Mouse (Mus musculus) right cerebral cortex, postnatal 14 days (tissue): Measurements from ENCODE around the gene Cyp8b1.
A peak's percentile ranks its signal among the peaks of the same experiment; 100 is the strongest.

ENCODE experiments used
- DNase-seq: peaks from one replicate; pipeline ENCODE4 v3.0.0; 2022

Gene Cyp8b1

DNA sequence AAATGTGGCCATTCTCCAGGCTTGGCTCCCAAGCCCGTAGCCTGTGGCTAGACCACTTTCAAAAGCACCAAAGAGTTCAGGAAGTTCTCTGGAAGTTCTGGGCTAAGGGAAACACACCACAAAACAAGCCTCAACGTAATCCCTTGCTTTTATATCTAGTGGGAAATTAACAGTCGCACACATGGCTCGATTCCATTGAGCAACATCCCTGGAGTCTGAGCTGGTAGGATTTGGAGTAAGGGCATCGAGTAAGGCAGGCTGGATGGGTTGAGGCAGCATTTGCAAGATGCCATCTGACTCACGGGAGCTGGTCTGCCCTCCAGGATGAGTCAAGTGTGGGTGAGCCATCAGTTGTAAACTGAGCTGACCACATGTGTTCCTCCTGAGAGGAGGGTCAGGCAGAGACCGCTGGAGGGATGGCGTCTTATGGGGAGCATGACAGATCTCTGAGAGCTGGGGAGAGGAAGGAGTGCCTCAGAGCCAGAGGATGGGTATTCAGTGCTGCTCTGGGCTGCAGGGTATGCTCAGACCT lies 1.8 kb downstream of the Cyp8b1 start:
- DNase-seq, result no peak

DNA sequence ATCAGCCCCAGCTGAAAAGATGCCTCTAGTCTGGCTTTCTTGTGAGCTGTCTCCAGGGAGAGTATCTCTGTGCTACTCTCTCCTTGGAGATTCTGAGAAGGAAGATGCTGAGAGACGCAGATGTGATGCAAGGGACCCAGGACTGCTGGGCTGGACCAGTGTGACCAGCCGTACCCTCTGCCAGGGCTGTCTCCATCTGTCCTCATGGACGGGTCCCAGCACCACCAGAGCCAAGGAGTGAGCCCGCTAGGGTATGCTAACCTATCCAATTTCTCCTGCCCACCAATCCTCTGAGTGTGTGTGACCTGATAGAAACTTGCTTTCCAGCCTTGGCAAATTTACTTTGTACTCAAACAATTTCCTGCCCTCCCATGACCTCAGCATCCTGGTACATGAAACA lies 3.3 kb downstream of the Cyp8b1 start:
- DNase-seq, result no peak

GRCm38 (mm10) chr9:121911196-121911595 lies 4.9 kb downstream of the Cyp8b1 start:
- DNase-seq, result no peak

GRCm38 (mm10) chr9:121909635-121910034 lies 6.5 kb downstream of the Cyp8b1 start:
- DNase-seq, result no peak

DNA sequence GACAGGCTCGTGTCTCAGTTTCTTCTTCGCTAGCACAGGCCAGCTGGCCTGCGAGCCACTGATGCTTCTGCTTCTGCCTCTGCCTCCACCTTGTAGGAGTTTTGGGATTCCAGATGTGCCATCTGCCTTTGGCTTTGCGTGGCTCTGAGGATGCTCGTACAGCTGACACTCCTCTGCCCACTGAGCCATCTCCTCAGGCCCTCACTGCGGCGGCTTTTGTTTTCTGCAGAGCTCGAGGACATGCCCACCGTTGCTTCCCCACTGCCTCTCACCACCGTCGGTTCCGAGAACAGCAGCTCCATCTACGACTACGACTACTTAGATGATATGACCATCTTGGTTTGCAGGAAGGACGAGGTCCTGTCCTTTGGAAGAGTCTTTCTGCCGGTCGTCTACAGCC lies 7.8 kb downstream of the Cyp8b1 start:
- DNase-seq, result no peak

DNA sequence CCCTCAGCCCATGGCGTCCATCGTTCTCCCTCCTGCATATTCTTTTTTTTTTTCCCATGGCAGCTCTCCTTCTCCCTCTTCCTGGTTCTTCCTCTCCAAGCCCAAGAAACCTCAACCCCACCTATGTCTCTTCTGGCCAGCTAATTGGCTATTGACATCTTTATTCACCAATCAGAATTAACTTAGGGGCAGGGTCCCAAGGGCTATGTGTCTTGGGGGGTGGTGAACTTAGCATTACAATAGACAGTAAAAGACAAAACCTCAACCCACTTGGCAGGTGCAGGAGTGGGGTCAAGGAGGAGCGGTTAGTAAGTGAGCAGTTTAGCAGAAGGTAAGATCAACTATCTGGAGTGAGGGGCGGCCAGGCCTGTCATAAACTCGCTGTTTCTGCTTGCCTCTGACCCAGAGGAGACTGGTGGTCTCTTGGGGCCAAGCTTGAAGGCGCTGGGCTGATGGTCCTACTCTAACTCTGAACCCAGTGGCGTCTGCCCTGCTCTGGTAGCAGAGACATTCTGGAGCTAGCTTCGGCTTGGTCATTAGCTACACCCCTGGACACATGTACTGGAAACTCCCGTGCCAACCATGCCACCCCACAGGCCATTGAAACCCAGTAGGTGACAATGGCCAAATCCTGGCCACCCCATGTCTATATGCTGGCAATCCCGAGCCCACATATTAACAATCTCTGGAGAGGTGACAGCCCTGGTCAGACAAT lies 8.6 kb downstream of the Cyp8b1 start:
- no peak for DNase-seq

DNA sequence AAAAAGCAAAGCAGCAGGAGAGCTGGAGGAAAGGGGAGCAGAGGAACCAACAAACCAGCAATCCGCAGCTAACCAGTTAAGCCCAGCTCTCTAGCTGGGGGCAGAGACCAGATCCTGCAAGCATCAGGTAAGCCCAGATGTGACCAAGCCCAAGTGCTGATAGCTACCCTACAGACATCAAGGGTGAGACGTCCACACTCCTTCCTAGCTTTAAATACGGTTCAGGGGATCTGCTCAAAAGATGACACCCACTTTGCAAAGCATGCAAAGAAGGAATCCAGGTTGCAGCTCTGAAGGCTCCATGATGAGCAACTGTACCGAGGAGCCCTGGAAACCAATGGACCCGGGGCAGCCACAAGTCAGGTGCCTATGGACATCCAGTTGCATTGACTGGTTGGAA lies 9.6 kb downstream of the Cyp8b1 start:
- no peak for DNase-seq

GRCm38 (mm10) chr9:121905556-121906185 lies 10.4 kb downstream of the Cyp8b1 start:
- no peak for DNase-seq

DNA sequence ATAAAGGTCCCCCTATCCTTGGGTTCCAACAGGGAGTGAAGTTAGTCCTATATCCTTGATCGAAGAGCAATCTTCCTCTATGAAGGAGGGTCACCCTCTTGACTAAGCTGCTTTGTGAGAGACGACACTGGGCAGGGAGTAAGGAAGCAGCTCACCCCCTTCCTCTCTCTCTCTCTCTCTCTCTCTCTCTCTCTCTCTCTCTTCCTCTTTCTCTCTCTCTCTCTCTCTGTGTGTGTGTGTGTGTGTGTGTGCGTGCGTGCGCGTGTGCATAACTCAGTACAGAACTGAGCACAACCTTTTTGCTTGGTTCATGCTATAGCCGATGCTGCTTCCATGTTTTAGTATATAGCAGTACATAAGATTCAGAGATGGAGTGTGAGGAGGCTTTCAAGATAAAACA lies 11.2 kb downstream of the Cyp8b1 start:
- DNase-seq, result no peak

DNA sequence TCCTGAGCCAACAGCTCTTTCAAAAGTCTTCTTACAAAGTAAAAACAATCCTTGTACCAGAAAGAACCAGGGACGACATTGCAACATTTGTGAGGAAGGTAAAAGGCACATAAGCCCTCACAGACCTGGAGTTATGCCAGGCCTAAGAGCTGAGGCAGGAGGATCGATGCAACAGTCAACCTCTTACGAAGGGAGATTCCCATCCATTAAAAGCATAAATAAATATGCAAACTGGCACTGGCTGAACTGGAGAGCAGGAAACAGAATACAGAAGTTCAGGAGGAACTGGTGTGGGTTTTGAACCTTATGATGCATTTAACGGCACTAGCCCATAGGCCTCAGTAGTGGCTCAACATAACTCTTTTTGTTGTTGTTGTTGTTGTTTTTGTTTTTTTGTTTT lies 11.8 kb downstream of the Cyp8b1 start:
- DNase-seq, result no peak

DNA sequence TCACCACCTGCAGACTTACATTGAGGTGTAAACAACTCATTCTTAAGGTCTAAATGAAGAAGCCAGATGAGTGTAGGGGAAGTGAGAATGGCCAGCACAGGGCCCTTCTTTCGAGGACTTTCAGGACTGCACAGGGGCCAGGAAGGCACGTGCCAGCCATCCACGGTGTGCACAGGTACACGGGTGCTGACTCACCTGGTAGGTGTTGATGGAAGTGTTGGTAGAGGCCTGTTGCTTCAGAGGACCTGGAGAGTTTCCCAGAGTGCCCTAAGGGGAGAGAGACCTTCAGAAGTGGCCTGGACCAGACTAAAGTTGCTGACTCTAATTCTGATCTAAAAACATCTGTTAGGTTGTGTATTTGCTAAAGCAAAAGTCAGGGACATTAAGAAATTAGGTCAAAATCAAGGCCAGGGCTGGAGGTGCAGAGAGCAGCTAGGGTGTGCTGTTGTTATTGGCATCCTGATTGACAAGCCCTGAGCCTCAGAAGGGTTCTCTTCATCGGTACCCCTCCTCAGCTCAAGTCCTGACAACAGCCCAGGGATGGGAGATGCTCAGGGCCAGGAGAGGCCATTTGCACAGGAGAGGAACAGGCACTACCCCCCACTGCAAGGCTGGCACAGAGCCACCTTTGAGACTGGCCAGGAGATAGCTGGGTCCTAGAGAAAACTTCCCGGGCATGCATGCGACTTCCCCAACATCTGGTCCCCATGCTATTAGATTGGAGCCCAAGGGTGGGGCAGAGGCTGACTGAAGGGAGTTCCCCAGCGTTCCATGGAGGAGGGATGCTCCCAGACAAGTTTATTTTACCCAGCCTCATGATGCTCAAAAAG lies 12.4 kb downstream of the Cyp8b1 start:
- no peak for DNase-seq

DNA sequence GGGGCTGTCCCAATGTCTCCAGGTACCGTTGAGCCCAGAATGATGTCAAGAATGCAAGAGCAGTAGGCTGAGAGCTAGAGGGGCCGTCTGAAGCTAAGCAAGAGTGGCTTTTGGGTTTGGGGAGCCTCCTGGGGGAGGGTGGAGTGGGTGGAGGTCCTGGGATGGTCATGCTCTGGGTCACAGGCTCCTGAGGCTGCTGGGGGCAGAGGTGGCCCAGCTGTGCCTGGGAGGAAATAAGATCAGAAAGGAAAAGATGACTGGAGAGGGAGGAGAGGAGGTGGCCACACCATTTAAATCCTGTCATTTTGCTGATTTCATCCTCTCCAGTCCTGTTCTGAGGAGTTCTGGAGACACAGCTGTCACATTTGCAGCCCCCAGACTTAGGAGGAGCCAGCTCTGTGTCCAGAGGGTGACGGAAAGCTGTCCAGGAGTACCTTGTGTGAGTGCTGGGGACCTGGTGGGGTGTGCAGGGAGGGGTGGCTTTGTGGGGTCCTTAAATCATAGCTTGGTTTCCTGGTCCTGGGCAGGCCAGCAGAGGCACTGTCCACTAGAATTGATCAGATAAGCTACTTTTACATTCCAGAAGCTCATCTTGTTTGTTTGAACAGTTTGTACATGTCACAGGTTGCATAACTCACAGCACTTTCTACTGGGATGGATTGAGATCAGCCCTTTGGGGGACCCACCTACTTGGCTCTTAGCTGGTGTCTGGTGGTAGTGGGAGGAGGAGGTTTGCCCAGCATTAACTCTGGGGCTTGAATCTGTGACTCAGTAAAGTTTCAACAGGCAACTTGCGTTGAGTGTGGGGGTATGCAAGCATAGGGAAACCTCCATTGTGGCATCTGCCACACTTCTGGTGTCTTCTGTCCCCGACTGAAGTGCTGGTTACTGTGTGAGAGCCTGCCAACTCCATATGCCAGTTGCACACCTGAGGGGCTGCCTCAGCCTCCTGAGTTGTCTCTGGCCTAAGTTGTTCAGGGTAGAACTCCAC lies 14.1 kb downstream of the Cyp8b1 start:
- no peak for DNase-seq

DNA sequence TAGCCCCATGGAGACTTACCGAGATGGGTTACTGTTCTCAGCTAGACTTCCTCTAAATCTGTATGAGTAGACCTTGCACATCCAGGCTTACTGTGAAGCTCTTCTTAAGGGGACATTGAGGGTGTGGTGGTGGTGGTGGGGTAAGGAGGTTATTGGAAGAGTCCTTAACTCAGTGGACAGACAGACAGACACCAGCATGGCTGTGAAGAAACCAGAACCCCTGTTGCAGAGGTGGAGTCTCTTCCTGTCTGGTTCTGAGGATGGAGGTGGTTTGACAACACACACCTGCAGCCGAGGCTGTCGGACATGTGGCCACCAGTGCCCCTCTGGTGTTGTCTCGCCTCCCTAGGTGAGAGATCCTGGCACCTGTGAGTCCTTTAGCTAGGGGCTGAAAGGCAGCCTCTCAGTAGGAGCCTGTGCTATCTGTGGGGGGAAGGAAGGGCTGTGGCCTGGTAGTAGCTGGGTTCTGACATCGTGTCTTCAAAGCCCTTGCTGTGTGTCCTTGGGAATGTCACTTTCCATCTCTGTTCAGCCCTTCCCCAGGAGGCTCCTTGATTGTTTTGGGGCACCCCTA lies 15.7 kb downstream of the Cyp8b1 start:
- DNase-seq, result no peak

- DNase-seq, result no peak
Observed at GRCm38 (mm10) chr9:121899306-121899705, 16.8 kb downstream of the Cyp8b1 start.

DNA sequence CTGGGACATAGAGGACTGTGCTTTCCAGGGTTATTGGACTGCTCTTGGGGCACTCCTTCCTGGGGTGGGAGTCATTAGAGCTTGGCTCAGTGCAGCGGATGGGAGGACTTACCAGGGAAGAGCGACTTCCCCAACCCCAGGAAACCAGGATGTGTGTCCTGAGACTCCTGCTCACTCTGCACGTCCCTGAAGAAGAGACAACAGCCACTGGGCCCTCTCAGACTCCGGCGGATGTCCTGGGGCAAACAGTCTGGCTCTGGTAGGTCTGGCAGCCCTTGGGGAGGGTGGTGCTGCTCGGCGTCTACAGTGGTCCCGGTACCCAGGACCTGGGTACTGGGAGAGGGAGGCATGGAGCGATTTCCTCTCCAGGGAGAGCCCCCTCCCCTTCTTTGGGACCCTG lies 17.9 kb downstream of the Cyp8b1 start, which contains the start of gene Ackr2:
Ackr2 (plus strand) TSS at position 111 of the 400 bp plus-strand sequence.
- no peak for DNase-seq

DNA sequence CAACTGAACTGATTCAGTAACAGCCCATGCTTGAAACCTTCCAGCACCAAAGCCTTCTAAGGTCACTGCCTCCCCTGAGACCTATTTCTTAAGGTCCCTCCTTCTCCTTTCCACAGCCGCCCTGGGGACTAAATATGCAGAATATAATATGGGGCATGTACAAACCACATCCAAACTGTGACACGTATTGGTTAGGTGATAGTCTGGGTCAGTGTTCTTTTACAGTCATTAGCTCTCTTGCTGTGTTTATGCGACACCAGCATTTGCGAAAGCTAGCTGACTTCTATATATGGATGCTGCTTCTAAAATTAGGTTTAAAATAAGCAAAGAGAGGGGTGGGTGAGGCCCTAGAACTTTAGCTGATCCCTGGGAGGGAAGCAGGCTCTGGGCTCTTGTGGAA lies 19.3 kb downstream of the Cyp8b1 start:
- no peak for DNase-seq

- DNase-seq, result no peak
Observed at GRCm38 (mm10) chr9:121895392-121895993, 20.6 kb downstream of the Cyp8b1 start.

DNA sequence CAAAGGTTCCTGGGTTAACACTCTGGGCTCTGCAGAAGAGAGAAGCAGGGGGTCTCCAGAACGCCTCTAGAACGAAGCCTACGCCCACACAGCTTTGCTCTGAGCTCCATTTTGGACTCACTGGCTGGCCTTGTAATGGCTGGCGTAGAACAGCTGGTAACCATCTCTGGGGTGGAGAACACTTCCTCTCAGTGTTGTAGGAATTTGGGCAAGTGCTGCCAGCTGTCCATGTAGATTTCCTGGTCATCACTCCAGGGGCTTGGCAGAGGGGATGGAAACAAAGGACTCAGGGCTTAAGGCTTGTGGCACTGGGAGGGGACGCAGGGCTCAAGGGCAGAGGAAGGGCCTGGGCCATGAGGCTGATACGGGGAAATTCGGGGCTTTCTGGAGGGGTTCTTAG lies 21.7 kb downstream of the Cyp8b1 start:
- no peak for DNase-seq

DNA sequence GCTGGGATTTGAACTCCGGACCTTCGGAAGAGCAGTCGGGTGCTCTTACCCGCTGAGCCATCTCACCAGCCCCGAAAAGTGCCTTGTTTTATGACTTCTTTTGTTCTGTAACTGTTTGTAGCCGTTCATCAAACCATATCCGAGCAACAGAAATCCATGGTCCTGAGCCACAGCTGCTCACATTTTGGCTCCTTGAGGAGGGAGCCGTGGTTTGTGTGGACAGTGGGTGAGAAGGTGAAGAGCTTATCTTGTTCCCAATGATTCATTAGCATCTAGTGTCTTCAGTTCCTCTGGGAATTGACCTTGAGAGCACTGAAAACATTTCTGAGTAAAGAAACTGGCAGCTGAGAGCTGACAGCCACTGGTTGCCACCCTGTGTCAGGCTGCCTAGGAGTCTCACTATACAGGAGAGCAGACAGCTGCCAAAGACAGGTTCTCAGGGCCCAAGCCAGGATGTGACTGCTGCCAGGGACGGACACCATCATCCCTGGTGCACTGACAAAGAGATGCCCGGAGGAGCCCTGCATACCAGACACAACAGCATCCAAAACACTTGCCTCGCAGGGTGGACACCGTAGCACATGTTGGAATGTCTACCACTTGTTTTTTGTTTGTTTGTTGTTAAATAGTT lies 23.9 kb downstream of the Cyp8b1 start:
- no peak for DNase-seq

GRCm38 (mm10) chr9:121891301-121891700 lies 24.8 kb downstream of the Cyp8b1 start:
- no peak for DNase-seq

DNA sequence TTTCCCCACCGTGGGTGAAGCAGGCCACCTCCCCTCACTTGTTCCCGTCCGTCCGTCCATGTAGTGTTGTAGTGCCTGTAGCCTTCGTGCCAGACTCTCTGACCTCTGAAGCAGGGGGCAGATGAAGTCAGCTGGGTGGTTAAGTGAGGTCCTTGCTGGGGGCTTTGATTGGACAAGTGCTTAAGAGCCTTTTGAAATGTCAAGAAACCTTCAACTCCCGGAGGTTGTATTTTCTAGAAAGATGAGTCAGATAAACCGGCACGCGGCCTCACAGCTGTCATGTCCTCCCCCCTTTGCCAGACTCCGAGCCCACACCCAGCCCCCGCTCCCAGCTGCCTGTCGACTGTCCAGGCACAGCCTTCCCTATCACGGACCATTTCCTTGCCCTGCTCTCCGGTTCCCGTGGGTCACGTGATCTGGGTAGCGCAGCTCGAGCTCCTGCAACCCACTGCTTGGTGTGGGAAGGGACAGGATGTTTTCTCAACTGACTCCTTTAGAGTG lies 25.6 kb downstream of the Cyp8b1 start:
- DNase-seq, result peak; percentile 29
